Mouse (Mus musculus) megakaryocyte-erythroid progenitor cell, adult 5-6 weeks (primary cell): ENCODE results near the gene Serpinb1b. TPM values are rescaled to one million over a fixed set of nuclear protein-coding genes. Genes with fewer than 3 reads are reported as not detected.
"Not testable (repeated sequence)": the region's sequence is repeated elsewhere in the genome, so short reads cannot be mapped to it uniquely, and the experiment has no call there.

Source experiments
- ATAC-seq: replicated peaks from 2 replicates; pipeline ENCODE4 v1.8.0; 2016; ENCODE audit warnings: mild to moderate bottlenecking, inconsistent platforms; ENCODE audit not compliant: severe bottlenecking, poor library complexity, low FRiP score, low TSS enrichment
- total RNA-seq, 2 experiments: library from RNA; stranded (forward) in 1 of 2; stranded (reverse) in 1 of 2; fragments of 200-1000, 215-1000 nt in 1 of 2; fragments of >200 nt in 1 of 2; fragmentation: Nextera tagmentation in 1 of 2; gene quantifications; 2 replicates each; pipeline ENCODE4 v1.2.3; 2014 to 2017

The Serpinb1b gene
- total RNA-seq (2014; fragmentation: Nextera tagmentation) (not detected in 2 replicates), total RNA-seq (2017) (not detected in 2 replicates)

DNA sequence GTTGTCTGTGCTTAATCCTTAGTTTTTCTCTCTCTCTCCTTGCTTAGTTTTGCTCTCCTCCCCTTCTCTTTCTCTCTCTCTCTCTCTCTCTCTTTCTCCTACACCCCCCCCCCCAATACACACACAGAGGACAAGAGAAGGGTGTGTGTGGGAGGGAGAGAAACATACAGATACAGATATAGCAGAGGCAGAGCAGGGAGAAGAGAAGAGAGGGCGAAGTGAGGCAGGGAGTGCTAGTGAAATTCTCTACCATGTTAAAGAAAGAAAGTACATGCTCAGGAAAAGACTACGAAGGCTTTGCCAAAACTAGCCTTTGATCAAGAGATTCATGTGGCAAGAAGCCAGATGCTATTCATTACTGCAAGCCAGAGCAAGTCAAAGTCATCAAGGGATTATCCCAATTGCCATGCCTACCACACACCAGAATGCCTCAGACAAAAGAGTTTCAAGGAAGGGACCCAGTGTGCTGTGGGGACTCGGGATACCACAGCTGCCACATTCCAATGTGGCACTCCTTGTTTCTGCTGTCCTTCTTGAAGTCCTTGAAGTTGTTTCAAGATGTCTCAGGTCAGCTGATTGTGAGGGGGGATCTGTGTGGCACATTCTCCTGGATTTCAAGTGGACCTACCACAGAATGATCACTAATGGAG, at the start of gene Serpinb1b:
Serpinb1b (plus strand) TSS at position 520 of the 650 bp plus-strand sequence.
- no peak for ATAC-seq

DNA sequence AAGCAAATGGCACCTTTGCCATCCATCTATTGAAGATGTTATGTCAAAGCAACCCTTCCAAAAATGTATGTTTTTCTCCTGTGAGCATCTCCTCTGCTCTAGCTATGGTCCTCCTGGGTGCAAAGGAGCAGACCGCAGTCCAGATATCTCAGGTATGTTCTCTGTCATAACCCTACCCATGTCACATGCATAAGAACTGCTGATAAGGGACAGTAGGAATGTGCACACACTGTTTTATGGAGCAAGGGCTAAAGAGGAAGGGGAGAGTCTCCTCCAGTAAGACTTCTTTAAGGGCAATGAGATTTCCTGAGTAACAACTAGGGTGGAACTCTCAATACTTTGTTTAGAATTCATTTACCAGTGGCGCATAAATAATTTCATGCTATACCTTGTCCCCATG, 48.9 kb upstream of the Serpinb1b start:
- ATAC-seq = not testable (repeated sequence)

DNA sequence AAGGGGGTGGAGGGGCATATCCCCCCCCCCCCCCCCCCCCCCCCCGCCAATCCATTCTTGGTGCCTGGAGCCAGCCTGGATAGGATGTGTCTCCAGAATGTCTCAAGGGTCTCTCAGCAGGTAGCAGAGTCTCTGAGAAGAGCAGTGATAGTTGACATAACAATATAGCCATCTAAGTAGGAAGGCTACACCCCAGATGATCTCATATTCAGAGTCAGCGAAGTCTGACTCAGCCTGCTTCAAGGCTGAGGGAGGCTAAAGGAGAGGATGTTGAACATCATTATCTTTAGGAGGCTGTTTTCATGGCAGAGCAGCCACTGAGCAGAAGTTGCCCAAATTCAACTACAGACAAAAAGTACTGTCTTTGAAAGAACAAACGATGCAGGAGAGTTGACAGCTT, 48.1 kb upstream of the Serpinb1b start:
- ATAC-seq = no peak

DNA sequence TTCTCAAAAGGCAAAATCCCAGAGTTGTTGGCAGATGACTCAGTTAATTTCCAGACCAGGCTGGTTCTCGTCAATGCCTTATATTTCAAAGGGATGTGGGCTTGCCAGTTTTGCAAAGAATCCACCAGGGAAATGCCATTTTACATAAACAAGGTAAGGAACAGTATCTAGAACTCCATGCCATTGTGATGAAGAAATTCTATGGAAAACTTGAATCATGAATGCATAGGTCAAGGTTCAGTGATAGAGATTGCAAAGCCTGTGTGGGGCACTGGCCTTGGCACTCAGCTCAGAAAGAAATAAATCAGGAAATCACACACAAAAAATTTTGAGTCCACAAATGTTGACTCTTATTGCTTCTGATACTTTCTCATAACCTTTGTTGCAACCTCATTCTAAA, 42.9 kb upstream of the Serpinb1b start:
- no peak for ATAC-seq

DNA sequence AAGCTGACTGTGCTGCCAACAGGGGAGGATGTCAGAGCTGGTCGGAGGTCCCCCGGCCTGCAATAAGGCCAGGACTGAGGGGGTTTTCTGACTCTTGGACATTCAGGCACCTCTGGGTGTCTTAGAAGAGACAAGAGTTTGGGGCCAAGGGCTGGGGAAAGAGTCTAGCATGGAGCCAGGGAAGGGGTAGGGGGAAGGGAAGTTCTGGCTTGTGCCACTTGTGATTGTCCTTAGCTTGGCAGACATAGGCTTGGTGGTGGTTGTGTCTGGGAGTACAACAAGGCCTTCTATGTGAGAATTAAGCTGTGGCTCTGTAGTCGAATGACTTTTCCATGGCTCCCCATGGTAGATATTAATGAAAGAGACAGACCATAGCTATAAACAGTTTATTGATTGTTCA, 34.8 kb upstream of the Serpinb1b start:
- ATAC-seq = no peak

DNA sequence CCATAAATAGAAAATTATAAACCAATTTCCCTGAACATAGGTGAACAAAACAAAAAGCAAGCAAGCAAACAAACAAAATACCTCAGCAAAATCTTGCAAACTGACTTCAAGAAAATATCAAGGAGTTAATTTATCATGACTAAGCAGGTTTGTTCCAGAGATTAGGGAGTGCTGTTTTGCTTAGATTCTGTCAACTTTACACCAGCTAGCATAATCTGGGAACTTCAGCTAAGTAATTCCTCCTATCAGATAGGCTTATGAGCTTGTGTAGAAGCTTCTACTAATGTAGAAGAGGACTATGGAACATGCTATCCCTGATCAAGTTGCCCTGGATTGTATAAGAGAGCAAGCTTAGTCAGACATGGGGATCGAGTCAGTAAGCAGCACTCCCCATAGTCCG, 31.1 kb upstream of the Serpinb1b start:
- peak; percentile 78 for ATAC-seq

DNA sequence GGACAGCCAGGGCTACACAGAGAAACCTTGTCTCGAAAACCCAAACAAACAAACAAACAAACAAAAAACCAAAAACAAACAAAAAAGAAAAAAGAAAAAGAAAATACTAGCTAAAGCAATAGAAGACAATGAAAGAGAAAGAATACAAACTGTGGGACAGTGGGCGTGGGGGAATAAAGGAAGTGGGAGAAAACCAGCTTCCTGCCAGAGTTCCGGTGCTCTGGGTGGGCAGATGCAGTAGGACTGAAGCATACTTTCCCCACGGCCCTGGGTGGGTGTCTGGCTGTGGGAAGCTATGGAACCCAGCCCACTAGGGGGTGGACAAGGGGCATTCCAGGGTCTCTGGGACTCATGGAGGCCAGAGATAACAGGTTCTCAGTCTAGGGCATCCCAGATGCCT, 30.2 kb upstream of the Serpinb1b start:
- no peak for ATAC-seq

DNA sequence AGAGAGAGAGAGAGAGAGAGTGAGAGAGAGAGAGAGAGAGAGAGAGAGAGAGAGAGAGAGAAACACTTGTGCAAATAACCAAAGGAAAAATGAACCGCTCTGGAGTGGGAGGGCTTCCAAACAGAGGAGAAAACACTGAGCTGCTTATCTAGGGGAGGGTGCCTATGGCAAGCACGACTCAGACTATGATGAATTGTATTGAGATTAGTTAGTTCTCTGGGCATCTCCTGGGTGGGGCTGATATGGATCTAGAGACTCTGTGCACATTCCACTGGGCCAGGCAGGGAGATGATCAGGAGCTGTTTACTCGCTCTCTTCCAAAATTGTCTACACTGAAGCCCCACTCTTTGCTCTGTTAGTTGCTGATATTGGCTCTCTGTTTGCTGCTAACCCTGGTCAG, 26.7 kb upstream of the Serpinb1b start:
- ATAC-seq = peak; percentile 65; the same call in 1 of the 2 replicates

DNA sequence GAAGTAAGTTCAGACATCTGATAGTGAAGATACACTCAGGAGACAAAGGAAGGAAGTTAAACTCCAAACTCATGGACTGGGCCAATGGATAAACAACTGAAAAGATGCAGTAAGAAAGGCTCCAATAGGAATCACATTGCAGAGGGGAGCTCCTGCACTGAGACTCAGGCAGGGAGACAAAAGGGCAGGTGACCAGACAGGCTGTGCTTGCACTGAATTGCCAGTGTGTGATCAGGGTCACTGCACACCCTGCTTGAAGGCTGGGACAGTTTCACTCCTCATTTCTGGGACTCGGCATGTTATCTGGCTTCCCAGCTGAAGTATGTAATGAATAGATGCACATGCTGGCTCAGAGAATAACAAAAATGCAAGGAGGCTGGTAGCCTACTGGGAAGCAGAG, 15.3 kb upstream of the Serpinb1b start:
- no peak for ATAC-seq

DNA sequence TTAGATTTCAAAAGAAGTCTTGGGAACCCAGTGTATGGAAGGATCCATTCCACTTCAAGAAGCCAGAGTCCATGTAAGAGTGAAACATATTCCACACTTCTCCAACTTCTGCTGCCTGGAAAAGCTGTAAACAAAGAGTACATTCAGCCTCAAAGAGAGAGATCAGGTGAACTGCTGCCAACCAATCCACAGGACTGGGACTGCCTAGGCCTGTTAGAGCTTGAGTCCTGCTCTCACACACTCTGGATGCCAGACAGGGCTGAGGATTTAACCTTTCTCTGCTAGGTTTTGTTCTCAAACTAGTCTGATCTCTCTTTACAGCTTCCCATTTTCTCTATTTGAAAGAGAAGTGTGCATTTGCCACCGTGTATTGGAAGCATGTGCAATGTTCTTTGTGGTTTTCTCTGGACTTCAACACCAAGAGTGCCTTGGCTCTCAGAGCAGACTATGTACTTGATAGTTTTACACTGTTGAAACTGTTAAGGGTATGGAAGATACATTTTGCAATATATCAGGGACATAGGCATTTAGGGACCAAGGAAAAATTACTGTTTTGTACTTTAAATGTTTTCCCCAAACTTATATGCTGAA, 10.9 kb upstream of the Serpinb1b start:
- no peak for ATAC-seq

DNA sequence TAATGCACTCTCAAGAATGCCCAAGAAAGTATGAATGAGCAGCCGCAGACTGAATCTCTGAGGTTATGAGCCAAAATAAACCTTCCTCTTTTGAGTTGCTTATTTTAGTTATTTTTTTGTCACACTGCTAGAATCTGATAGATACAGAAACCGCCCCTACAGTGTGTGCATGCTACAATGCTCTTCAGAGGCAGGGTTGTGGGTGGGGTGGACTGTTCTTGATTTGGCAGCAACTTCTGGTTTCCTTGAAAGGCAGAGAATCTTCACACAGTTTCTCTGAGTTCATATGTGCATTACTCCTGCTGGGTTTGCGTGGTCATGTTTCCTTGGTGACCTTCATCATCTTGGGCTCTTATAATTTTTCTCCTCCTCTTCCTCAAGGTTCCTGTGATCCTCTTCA, 10.2 kb upstream of the Serpinb1b start:
- no peak for ATAC-seq

DNA sequence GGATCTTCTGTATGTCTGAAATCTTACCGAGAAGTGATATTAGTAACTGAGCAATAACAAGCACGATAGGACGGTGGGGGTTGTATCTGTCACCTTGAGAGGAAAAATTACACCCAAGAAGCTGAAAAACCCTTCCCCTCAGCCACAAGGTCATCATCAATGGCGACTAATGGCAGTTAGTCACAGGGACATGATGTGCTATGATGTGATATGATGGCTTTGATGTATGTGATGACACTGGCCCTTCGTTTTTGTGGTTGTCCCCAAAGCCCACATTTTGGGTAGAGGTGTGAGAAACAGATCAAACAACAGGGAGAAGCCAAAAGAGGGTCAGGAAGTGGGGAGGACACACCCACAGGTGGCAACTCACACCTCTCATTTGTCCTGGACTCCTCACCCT, 6.6 kb upstream of the Serpinb1b start:
- no peak for ATAC-seq

DNA sequence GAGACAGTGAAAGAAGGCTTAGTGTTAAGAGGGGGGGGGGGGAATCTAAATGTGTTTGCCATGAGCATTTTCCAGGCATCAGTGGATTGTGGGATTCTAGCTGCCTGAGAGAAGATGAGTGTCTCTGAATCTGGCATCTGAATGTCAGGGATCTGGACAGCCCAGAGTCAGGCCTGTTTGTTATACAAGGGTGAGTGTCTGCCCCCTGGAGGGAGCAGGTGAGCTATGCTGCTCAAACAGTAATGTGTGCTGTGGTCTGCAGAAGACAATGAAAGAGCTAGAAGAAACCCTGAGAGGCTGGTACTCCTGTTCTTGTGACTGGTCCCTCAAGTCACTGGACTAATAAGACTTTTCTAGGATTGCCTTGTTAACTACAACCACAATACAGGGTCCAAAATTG, 4.3 kb upstream of the Serpinb1b start:
- peak; percentile 93 for ATAC-seq

DNA sequence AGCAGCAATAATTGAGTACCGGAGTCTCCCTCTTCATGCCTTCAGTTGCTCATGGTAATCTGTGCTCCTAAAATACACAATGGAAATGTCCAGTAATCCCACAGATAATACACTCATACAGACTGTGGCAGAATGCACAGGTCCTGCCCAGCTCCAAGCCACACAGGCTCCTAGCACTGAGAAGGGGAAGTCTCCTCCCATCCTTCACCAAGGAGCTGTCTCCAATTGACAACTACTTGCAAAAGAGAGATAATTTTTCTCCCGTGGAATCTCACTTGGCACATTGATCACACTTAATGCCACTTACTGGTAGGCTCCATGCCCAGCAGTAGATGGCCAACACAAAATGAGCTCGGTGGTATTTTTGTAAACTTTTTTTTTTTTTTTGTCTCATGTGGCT, 2.1 kb upstream of the Serpinb1b start:
- ATAC-seq = peak; percentile 65

DNA sequence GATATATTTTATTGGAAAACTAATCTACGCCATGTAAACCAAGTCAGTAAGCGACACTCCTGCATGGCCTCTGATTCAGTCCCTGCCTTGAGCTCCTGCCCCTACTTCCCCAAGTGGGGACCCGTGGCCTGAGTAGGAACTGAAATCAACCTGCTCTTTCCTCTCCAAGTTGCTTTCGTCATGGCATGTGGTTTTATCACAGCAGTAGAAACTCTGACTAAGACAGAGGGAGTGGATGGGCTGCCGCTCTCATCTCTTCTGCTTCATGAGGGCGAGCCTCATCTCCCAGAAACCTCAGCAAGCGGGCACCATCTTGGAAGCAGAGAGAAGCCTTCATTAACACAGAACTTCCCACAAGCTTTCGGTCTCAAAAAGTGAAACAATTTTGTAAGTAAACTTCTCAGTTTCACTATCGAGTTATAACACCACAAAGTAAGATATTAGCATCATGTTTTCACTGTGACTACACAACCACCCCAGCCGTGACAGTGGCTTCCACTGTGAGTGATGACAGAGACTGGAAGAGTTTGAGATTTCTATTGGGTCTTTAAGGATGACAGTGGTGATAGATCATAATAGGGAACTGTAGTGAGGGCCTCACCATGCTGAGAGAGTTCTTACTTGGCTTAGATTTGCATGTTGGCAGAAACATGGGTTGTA, 1.2 kb upstream of the Serpinb1b start:
- no peak for ATAC-seq

DNA sequence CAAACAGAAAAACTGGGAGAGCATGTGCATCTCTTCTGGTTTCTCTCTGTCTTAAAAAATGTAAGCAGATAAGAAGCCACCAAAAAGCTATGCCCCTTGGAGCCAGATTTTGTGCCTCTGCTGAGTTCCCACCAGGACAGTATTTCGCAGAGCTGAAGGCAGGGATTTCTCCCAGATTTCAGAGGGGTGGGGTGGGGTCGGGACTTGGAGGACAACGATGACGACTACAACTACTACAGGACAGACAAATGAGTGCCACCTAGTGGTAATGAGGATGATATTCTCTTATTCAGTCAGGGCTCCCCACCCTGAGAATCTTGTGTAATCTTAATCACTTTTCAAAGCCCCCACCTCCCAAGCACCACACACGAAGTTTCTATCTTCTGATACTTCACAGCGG, 1.0 kb downstream of the Serpinb1b start:
- ATAC-seq = peak; percentile 74

DNA sequence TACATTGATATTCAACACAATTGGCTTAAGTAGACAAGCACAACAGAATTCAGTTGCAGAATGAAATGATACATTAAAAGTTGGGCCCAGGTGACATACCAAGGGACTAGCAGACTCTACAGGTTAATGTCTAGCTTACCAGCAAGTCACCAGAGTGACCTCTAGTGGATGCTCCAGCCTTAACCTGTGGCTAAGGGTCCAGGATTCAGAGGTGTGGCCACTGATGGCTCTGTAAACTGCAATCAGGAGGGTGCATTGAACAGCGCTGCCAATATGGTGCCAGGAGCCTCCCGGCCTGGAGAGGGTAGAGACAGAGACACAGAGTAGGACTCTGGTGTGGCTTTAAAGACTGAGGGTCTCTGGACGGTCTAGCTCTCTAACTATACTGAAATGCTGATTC, 2.0 kb downstream of the Serpinb1b start:
- peak; percentile 76 for ATAC-seq

DNA sequence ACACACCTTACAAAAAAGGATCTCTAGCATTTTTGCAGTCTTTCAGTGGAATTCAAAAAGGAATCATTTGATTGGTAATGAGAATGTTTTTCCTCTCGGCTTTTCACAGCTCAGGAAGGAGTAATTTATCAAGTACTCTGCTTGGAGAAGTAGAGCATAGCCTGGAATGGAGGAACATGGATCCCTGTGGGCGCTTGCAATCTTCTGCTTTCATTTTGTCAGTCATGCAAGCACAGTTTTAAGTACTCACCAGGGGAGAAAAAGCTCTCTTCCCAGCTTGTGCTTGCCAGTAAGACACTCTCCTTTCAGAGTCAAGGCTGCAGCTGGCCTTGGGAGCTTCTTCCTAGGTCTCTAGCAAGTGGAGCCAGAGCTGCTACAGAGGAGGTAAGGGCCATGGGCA, 5.5 kb downstream of the Serpinb1b start:
- no peak for ATAC-seq

DNA sequence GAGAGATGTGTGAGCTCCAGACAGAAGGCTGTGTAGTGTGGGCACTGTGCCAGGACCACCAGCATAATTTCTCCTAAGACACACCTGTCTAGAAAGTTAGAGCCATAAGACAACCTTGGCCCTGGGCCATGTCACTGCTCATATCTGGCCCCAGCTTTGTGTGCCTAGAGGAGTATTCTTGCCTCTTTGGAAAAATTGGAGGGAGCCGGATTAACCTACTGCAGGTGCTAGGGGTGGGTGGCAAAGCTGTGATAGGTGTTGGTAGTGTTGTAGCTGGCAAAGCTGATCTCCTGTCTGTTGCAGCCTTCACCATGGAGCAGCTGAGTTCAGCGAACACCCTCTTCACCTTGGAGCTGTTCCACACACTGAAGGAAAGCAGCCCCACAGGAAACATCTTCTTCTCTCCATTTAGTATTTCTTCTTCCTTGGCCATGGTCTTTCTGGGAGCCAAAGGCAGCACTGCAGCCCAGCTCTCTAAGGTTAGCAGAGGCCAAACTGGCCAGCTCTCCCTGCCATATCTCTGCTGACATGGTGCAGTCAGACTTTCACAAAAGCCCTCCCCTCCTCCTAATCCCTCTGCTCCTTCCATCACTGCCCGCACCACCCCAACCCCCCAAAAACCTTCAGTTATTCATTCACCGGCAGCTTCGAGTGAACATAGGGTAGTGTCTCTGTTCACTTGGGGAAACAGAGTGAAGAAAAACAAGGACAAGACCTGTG, 6.8 kb downstream of the Serpinb1b start:
- ATAC-seq = no peak

DNA sequence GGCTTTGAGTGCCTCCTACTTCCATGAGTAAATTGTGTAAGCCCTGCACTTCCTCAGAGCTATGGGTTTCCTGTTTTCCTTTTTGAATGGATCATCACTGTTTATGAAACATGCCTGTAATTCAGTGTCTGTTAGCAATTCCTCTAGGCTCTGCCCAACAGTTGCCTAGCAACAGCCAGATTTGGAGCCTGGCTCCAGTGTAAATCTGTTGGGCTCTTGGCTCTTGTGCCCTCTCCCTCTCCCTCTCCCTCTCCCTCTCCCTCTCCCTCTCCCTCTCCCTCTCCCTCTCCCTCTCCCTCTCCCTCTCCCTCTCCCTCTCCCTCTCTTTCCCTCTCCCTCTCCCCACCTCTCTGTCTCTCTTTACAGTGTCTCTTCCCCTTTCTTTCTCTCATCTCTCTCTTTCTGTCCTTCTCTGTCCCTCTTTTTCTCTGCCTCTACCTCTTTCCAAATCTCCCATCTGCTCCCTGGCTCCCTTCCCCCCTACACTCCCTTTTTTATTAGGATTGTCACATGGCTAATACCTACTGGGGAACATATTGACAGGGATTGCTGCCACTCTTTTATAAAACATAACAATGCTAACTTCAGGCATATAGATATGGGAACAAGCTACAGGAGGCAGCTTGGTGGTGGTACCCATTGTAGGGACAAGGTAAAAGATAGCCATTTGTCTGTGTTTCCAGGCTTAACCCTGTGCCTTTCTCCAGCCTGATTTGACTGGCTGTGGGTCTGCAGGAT, 7.5 kb downstream of the Serpinb1b start:
- no peak for ATAC-seq
